Mouse (Mus musculus) hematopoietic stem cell, adult 5-6 weeks (primary cell): ENCODE data around the gene Frmd8. TPM values are rescaled to one million over a fixed set of nuclear protein-coding genes. Genes with fewer than 3 reads are reported as not detected.

Source experiments
- ATAC-seq, 2 experiments: fragments of 125-278 bp in 1 of 2; replicated peaks in 1 of 2; 2 replicates each; pipeline ENCODE4 v1.8.0; 2016 to 2017; ENCODE audit warnings: inconsistent platforms in 2 of 2, mild to moderate bottlenecking in 2 of 2, moderate number of reproducible peaks in 2 of 2, low read depth in 1 of 2, moderate TSS enrichment in 1 of 2; ENCODE audit not compliant: low FRiP score in 2 of 2, poor library complexity in 2 of 2, severe bottlenecking in 2 of 2, insufficient read depth in 1 of 2, low TSS enrichment in 1 of 2
- total RNA-seq: library from RNA; stranded (forward); fragments of 172-1452, 232-1000 nt; gene quantifications from 2 replicates; pipeline ENCODE4 v1.2.3, GENCODE M21; 2017

Frmd8 gene
- total RNA-seq, 1 experiment from 2014 or later, result 26.4 TPM

GRCm38 (mm10) chr19:5864710-5865398 is 10.2 kb downstream of the Frmd8 start:
- no peak for ATAC-seq

- no peak for ATAC-seq
These were observed 11.3 kb downstream of the Frmd8 start for GRCm38 (mm10) chr19:5863776-5864175.

GRCm38 (mm10) chr19:5862335-5863085 is 12.6 kb downstream of the Frmd8 start:
- no peak for ATAC-seq

DNA sequence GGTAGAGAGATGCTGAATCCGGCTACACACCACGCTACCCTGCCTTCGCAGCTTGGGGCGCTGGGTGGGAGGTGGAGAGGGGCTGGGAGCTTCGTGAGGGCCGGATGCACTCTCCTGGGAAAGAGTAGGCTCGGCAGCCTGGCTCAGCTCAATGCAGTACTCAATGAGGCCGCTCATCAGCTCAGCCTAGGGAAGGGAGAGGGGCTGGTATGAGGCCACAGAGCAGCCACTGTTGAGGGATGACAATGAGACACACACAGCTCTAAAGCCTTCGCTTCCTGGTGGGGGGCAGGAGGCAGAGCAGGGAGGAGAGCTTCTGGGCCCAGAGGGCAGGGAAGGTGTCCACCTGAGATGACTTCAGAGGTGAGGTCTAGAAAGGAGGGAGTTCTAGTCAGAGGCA is 18.5 kb downstream of the Frmd8 start:
- ATAC-seq, result no peak

- no peak for ATAC-seq
These were observed 22.9 kb downstream of the Frmd8 start for GRCm38 (mm10) chr19:5852035-5852722.

GRCm38 (mm10) chr19:5851481-5851971 is 23.5 kb downstream of the Frmd8 start:
- ATAC-seq, result no peak

GRCm38 (mm10) chr19:5850860-5851259 is 24.2 kb downstream of the Frmd8 start:
- no peak for ATAC-seq

- peak; percentile 28 to 36 for ATAC-seq
These were observed 25.1 kb downstream of the Frmd8 start for GRCm38 (mm10) chr19:5849843-5850527.

- no peak for ATAC-seq
These were observed 26.0 kb downstream of the Frmd8 start for GRCm38 (mm10) chr19:5848826-5849672.

DNA sequence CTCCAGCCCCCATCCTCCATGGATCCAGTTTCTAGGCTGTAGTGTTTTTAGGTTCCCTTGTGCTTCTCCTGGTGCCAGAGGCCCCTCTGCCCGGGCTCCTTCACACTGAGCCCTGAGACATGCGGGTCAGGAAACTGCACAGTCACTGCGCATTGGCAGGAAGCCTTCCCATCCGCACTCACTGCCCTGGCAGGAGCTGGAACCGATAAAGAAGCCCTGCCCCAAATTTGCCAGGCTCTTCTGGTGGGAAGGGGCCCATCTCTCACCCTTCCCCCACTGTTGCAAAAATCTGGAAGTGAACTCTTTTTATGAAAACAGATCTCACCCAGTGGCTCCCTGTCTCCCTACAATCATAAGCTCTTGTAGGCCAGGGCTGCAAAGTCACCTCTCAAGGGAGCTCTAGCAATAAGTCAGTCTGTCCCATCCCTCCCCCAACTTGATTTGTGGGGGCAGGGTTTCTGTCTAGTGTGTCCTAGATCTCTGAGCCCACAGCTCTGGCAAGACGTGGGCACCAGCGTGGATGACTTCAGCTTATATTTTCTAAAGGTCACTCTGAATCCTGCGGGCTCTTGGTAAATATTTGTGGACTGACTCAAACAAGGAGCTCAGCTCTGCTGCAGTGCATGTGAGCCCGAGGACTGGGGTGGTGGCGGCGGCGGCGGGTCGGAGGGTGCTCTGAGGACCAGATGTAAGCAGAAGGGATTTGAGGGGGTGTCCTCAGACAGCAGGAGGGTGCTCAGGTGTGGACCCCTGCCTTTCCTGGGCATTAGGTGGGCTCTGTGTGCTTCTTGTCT is 26.8 kb downstream of the Frmd8 start:
- no peak for ATAC-seq

DNA sequence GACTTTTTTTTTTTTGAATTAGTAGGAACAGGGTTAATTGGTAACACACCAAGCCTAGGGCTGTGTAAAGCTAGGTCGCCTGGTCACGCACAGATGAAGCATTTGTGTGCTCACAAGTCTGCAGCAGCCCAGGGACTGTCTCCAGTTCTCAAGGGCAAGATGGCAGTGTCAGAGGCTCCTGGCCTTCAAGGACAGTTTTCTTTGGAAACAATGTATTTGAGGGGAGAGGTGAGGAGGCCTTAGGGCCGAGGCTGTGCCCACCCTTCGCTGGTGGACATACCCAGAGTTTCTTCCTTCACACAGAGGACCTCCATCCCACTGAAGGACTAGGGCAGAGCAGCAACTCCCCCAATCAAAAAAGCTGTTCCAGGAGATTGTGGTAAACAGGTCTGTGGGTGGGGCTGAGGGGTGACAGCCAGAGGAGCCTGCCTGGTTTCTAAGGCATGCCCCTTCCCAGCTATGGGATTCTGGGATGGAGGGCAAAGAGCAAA is 27.7 kb downstream of the Frmd8 start:
- no peak for ATAC-seq

DNA sequence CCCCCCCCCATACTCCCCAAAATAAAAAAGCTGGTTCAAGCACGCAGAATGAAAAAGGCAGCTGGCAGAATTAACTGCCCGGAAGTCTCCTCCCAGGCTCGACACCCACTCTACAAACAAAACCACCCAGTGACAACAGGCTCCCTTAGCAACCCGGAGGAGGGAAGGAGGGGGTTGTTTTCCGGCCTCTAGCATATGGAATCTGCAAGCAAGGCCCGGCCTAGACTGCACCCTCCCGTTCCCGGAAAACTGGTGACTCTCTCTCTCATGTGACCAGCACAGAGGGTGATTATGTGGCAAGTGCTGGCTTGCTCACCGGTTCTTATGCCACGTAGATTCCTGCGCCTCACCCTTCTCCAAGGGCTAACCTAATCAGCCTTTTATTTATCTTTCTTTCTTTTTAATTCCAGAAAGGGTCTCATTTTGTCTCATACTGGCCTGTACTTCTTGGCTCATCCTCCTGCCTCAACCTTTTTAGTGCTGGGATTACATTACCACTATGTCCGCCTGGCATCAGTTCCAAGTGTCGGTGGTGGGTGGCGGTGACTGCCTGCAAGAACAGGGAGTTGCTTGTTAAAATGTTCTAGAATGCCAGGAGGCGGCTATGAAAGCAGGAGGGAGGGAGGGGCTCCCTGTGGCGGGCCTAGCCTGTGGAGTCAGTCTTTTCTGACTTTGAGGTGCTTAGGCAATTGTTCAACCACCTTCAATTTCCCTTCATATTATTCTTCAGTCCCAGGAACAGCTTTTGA is 28.3 kb downstream of the Frmd8 start:
- ATAC-seq, result peak; percentile 3 to 8; a peak in 3 of 4 replicates

- ATAC-seq, result no peak
These were observed 28.9 kb downstream of the Frmd8 start for GRCm38 (mm10) chr19:5846154-5846553.

- peak; percentile 36 to 43 for ATAC-seq
These were observed 29.5 kb downstream of the Frmd8 start for GRCm38 (mm10) chr19:5845319-5846135.
